Mouse (Mus musculus) adipocyte (in vitro differentiated cells): ENCODE data around the gene Olfr1395.
A peak's percentile ranks its signal among the peaks of the same experiment; 100 is the strongest.

Source experiments
- DNase-seq: peaks from one replicate; pipeline ENCODE4 v3.0.0-alpha.2; 2016; ENCODE audit warnings: low spot score

The Olfr1395 gene

GRCm38 (mm10) chr11:49141974-49142373 lies at the start of gene Olfr1395:
Gene Olfr1395, plus strand, starts transcription at chr11:49142274.
- DNase-seq, result no peak

DNA sequence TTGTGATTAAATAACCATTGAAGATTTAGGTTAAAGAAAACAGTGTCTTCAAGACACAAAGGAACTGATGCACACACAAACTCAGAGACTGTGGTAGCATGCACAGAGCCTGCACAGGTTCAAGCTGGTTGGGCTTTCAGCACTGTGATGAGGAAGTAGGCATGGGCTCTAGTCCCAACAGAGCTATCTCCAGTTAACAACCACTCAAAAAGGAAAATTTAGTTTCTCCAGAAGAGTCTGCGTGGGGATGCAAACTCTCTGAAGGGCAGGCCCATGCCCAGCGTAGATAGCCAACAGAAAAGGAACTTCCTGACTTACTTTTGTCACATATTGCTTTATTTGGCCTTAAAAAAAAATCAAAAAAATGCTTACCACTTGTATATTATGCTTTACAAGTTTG lies 49.3 kb upstream of the Olfr1395 start:
- no peak for DNase-seq

- DNase-seq, result no peak
These were observed 48.0 kb upstream of the Olfr1395 start for GRCm38 (mm10) chr11:49093861-49094660.

DNA sequence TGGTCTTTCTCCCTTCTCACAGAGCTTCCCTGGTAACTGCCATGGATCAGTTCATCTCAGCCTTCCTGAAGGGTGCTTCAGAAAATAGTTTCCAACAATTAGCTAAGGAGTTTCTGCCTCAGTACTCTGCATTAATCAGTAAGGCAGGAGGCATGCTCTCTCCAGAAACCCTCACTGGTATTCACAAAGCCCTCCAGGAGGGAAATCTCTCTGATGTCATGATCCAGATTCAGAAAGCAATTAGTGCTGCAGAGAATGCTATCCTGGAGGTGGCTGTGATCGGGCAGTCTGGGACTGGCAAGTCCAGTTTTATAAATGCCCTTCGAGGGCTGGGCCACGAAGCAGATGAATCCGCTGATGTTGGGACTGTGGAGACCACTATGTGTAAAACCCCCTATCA lies 46.7 kb upstream of the Olfr1395 start:
- no peak for DNase-seq

- peak; percentile 25 for DNase-seq
These were observed 41.7 kb upstream of the Olfr1395 start for GRCm38 (mm10) chr11:49100409-49100808.

DNA sequence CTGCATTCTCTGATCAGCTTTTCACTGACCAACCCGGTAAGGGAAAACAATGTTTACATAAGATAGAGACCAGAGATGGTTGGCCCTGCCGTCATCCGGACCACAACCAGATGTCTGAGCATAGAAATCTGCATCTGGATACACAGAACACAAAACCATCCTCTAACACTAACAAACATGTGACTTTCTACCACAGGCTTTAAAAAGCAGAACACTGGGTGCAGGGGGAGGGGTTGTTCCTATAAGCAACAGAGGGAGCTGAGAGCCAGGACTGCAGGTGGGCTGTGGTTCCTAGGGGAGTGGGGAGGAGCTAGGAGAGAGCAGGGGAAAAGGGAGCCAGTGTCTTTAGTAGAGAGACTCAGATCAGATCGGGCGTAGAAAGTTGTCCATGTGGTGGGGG lies 40.6 kb upstream of the Olfr1395 start:
- DNase-seq, result no peak

DNA sequence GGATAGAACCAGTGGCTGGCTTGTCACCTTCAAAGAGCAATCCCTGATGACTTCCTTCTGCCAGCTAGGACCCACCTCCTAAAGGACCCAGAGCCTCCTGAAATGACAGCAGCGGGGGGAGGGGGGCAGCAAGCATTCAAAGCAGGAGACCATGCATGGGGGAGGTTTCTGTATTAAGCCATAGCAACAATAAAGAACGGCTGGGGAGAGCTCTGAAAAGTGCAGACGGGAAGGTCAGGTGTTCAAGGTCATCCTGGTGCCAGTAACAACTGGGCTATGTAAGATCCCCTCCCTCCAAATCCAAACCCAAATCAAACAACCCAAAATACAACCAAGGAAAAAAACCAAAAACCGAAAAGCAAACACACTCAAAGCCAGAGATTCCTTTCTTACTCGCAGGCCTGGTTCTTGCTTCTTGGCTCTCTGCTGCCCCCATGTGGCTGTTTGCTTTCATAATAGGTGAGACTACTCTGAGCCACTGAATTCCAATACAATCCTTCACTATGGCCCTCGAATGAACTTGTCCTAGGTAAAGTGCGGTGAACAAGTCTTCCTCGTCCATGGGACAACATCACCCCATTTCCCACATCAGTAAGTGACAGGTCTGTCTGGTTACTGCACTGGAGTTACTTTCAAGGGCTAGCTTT lies 38.9 kb upstream of the Olfr1395 start:
- peak; percentile 95 for DNase-seq

- DNase-seq, result no peak
These were observed 36.3 kb upstream of the Olfr1395 start for GRCm38 (mm10) chr11:49105752-49106151.

DNA sequence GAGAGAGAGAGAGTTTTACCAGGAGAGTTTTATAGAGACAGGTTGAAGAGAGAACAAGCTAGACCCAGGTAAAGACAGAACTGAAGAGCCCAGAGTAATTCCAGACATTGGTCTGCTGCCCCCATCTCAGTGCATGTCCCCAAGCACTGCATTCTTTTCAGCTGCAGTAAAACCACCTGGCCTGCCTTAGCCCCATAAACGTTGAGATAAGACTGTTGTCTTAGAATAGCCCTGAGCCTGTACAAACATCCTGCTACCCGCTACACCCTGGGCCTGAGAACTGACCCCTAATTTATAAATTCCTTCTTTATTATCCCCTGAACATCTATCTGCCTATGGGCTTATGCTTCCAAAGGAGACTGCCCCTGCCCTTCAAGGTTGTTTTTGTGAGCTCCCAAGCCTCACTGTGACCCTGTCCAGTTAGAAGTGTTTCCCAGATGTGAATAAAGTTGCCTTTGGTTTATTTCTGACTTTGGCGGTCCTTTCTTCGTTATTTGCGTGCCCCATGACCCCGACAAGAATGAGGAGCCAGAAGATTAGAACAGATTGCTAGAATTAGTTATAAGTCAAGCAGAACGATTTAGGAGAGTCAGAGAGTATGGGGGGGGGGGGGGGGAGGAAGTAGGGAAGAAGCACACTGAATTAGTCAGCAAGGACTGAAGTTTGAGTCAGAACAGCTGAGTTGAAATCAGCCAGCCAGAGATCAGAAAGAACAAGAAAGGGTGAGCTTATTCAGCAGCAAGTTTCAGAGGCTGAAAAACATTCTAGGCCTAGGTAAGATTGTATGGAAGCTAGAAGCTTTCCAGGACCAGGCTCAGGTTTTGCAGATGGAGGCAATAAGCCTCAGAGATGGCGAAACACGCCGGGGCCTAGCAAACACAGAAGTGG lies 34.2 kb upstream of the Olfr1395 start:
- DNase-seq, result no peak

DNA sequence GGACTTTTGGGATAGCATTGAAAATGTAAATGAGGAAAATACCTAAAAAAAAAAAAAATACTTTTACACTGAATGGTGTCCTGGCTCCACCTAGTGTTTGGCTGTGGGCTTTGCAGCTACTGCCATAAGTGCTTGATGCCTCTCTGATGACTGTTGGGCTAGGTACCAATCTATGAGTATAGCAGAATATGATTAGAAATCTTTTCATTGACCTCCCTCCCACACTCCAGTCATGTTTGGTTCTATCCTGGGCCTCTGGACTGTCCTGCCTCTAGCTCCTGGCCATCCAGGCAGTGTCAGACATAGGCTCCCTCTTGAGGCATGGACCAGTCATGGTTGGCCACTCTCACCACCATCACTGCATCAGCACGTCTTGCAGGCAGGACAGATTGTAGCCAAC lies 33.2 kb upstream of the Olfr1395 start:
- DNase-seq, result peak; percentile 72

DNA sequence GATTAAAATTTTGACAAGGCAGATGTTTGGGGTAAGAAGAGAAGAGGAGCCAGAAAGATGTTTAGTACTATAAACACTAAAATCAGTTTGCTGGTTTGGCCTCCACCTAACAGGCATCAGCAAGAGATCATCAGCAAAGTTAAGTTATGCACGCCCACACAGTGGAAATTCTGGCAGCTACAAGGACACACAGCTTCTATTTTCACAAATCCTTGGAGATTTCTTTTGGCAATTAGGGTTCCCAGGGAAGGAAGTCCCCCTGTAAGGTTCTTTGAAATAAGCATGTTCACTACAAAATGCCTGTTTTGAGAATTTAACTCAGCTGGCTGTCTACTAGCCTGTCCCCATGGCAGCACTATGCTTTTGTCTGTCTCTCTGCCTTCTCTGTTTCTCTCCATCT lies 31.1 kb upstream of the Olfr1395 start:
- no peak for DNase-seq

- no peak for DNase-seq
These were observed 29.4 kb upstream of the Olfr1395 start for GRCm38 (mm10) chr11:49112624-49113219.

DNA sequence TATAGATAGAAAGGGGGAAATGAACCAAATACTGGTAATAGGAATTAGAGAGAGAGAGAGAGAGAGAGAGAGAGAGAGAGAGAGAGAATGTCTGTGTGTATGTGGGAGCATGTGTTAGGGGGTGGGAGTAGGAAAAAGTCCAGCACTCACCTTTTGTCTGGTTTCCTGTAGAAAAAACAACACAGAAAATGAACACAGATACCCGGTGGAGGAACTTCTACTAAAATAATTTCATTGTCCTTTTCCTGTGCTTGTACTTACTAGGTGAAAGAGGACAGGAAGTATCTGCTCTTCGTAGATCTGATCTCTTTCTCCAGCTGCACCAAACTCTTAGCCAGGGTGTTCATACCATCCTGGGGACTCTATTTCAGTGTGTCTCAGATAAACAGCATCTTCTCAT lies 27.9 kb upstream of the Olfr1395 start:
- no peak for DNase-seq

DNA sequence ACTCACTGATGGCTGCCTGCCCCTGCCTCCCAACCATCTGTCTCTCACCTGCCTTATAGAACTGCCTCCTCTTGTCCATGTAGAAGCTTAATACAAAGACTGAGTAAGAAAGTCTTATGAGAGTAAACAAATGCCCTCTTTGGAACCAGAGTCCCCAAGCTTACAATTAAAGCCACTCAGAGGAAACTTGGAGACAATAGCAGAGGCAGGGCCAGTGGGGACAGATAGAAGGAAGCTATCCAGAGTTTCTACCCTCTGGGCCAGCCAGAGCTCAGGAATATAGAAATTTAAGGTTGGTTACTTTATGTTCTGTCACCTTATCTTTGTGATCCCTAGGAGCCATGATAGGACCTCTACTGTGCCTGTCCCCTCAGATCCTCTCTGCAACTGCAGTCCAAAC lies 27.3 kb upstream of the Olfr1395 start, which contains the start of gene Olfr1396:
Gene Olfr1396, minus strand, starts transcription at position 101 of the 400 bp plus-strand sequence.
- DNase-seq, result no peak

DNA sequence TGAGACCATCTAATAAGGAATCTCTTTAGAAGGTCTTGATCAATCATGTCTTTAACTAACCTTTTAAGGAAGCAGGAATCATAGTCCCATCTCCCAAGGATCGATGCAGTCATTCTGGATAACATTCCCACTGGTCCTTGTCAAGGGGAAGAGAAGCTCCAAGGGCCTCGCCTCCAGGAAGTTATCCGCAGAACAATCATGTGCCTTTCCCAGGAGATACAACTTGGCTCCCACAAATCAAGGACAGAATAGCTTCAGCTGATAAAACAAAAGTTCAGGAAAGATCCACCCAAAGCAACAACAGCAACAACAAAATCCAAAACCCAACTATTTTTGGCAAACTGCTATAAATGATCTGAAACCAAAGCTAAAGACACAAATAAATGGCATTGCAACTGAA lies 22.4 kb upstream of the Olfr1395 start:
- DNase-seq, result no peak

GRCm38 (mm10) chr11:49124169-49124568 lies 17.9 kb upstream of the Olfr1395 start:
- DNase-seq, result no peak

GRCm38 (mm10) chr11:49154077-49154476 lies 12.0 kb downstream of the Olfr1395 start, which contains the start of gene Olfr1394:
Gene Olfr1394, plus strand, starts transcription at chr11:49154377.
- DNase-seq, result no peak

GRCm38 (mm10) chr11:49156821-49157814 lies 15.0 kb downstream of the Olfr1395 start:
- no peak for DNase-seq

DNA sequence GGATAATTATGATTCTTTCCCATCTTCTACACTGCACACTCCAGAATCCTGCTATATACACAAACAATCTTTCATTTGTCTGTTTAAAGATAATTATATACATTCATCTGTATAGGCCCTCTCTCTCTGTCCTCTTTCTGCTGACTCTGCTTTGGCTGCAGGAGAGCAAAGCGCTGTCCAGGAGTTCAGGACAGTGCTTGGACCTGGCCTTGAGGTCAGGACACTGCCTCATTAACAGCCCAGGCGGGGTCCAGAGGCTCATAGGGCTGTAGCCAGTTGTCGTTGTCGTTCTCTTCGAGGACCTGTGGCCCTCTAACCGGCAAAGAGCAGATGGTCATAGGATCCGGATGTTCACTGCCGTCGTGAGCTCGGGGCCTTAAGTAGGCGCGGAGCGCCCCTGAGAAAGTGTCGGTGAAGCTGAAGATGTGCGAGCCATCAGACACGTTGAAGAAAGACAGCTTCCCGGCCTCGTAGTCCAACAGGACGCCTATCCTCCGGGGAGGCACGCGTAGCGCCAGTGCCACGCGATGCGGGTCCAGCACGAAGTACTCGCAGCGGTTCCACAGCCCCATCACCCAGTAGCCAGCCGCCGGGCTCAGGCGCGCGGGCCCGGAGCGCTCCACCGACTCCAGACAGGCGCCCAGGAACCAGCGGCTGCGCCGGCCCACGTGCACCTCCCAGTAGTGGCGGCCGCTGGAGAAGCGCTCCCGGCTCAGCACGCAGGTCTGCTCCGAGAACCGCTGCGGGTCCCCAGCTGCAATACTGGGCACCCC lies 27.0 kb downstream of the Olfr1395 start:
- no peak for DNase-seq

DNA sequence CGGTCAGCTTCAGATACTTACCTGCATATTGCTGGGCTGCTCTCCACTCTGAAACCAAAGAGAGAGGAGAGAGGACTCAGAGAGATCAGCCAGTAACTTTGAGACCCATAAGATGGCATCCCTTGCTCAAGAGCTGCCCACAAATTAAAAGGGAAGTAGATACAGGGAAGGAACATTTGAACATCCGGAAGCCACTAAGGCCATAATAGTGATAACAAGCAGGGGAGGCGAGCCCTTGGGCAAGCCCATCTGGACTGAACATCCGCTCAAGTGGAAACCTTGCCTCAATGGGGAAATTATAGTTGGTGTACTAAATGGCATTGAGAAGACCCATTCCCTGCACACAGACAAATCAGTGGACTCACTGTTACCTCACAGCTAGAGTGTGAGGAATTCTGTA lies 28.5 kb downstream of the Olfr1395 start:
- DNase-seq, result no peak
